Mouse (Mus musculus): Measurements from ENCODE around the gene Tead1.

GRCm38 (mm10) chr7:112859887-112860286 lies 180.8 kb downstream of the Tead1 start:
- TF ChIP-seq POLR2A (IDR thresholded peaks at IDR 0.05; ENCODE audit: insufficient read depth, low read depth, low read length) (no peak), EP300 (IDR thresholded peaks at IDR 0.05; ENCODE audit: insufficient read depth, low read depth, low read length) (no peak), CTCF (IDR thresholded peaks at IDR 0.05) (no peak)

Measured in heart, adult 2 months (tissue).